Mouse (Mus musculus): ENCODE measurements around the gene Itpk1.

DNA sequence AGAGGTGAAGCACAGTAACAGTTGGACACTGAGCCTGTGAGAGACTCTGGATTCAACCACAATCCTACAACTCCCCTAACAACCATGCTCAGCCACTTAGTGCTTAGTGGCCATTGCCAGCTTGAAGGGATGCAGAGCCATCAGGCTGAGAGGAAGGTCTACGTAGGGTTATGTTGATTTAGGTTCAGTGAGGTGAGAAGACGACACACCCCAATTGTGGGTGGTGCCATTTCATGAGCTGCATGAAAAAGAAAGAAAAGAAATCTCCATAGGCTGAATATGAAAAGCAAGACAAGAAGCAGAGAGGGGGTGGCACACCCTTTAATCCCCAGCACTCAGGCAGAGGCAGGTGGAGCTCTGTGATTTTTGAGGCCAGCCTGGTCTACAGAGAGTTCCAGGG is 9.4 kb upstream of the Itpk1 start:
- TF ChIP-seq CTCF (IDR thresholded peaks at IDR 0.05; ENCODE audit: low read depth, low read length) (no peak), POLR2A (IDR thresholded peaks at IDR 0.05; ENCODE audit: insufficient read depth, low read length) (peak; percentile 13), EP300 (IDR thresholded peaks at IDR 0.05; ENCODE audit: insufficient read depth, low read depth, low read length) (peak; percentile 75)
